Mouse (Mus musculus): ENCODE data around the gene Nmnat3.

The Nmnat3 gene

DNA sequence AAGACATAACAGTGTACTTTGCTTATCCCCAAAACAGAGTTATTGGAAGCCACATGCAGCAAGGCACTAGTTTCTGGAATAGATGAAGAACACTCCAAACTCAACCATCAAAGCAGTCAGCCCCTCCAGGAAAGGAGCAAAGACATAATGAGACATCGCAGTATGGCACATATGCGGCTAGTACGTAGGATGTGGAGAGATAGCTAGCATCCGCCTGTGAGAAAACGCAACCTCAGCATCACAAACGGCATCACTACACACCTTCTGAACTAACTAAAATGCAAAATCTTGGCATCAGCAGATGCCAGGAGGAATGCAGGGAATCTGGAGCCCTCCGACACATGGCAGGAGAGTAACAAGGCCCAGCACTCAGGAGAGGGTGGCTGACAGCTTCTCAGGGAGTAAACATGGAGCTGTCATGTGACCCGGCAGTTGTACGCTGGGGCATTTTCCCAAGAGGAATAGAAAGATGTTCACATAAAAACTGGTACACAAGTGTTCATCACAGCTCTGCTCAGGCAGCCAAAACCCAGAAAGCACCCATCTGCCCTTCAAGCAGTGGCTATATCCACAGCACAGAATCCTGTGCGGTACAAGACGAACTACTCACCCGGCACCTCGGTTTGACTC is 80.2 kb downstream of the Nmnat3 start:
- DNase-seq: no peak

DNA sequence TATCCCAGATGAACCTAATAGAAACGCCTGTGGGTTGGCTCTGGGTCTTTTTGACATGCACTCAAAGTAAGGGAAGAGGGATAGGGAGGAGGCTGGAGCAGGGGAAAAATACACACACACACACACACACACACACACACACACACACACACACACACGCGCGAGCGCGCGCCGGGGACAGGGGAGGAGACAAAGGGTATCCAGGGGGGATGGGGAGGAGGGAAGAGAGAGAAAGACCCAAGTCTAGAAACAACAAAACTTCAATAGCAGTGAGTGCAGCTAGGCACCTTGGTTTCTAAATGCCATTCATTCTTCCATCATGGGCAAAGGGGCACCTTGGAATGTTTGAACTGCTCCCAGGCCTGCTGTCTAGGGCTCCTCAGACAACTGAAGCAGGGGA is 82.5 kb downstream of the Nmnat3 start:
- no peak for DNase-seq

DNA sequence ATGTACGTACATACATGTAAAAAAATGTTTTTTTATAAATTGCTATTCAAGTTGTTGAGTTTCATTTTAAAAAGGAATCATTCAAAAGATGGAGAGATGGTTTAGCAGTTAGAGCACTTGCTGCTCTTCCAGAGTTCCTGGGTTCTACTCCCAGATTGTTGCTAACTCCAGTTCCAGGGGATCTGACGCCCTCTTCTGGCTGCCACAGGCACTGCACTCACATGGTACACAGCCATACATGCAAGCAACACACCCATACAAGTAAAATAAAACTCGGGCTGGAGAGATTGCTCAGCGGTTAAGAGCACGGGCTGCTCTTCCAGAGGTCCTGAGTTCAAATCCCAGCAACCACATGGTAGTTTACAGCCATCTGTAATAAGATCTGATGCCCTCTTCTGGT is 86.1 kb downstream of the Nmnat3 start:
- no peak for DNase-seq

DNA sequence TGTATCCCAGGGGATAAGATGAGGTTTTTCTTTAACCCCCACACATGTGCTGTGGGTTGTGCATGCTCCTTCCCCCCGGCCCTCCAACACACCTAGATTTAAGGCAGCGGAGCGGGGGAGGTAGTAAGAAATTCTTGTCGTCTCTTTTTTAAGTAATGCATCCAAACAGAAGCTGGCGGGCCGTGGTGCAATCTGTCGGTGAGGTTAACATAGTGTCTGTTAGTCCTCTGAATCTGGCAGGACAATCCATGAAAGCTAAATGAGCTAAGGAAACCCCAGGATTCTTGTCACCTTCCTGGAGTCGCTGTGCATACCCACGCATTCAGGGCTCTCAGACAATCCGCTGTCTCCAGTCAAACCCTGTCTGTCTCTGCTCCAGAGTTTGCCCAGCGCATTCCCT is 87.7 kb downstream of the Nmnat3 start:
- no peak for DNase-seq

DNA sequence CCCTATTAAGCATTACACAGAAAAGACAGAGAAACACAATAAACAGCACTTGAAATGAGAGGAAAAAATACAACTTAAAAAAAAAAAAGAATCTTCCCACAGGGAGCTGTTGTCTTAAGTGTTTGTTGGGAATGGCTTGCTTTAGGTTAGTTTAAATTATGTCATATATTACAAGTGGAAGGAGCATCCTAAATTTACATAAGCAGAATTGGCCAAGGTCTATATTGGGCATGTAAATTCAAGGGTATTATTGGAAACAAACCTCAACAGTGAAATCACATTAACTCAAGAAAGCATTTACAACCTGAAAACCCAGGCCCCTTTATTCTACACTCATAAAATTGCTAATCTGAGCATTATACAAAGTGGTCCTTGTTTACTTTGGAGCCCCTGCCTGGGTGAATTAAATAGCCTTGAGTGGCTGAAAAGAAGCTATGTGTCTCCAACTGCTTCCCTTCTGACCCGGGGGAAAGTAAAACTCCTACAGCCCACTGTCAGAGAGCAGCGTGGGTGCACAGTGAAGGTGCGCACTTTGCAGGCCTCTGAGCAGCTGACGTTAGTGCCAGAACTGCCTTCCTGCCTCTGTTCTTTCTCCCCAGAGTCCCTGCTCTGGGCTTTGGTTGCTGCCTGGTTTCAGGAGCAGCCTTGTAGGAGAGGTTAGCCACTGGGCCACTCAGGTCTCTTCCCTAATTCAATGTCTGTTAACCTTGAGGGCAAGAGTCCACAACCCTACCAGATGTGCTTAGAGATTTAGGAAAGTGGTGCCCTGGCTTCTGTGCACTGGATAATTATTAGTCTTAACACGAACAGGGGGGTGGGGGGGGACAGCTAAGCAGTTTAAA is 88.3 kb downstream of the Nmnat3 start:
- DNase-seq: no peak

DNA sequence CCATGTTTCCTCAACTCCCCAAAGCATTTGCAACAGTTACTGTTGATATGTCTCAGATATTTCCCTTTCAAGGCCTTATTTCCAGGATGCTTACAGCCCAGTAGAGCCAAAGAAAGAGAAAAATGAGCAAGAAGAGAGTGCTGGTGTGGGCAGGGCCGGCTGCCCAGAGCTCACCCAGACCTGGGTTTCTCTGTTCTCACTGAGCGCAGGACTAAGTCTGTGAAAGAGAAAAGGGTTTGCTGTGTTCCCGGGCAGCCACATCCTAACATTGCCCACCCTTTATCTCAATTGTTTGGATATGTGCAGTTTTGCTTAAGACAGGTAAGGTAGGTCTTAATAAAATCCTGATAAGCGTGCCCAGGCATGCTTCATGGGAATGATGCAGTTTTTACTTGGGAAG is 92.5 kb downstream of the Nmnat3 start:
- DNase-seq: no peak

DNA sequence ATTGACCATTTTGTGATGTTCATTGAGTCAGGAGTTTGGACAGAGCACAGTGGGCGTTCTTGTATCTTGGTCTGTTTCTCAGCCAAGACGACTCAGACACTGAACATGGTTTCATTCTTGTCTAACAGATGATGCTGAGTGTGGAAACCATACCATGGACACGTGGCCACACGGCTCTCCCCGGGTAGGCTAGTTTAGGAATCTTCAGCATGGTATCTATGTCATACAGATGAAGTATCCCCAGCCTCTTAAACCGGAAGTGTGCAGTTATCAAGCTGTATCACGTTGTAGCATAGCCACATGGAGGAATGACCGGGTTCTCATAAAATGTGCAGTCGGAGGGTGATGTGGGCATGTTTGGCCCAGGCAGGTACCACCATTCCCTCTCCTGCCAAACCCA is 93.4 kb downstream of the Nmnat3 start:
- DNase-seq: no peak

DNA sequence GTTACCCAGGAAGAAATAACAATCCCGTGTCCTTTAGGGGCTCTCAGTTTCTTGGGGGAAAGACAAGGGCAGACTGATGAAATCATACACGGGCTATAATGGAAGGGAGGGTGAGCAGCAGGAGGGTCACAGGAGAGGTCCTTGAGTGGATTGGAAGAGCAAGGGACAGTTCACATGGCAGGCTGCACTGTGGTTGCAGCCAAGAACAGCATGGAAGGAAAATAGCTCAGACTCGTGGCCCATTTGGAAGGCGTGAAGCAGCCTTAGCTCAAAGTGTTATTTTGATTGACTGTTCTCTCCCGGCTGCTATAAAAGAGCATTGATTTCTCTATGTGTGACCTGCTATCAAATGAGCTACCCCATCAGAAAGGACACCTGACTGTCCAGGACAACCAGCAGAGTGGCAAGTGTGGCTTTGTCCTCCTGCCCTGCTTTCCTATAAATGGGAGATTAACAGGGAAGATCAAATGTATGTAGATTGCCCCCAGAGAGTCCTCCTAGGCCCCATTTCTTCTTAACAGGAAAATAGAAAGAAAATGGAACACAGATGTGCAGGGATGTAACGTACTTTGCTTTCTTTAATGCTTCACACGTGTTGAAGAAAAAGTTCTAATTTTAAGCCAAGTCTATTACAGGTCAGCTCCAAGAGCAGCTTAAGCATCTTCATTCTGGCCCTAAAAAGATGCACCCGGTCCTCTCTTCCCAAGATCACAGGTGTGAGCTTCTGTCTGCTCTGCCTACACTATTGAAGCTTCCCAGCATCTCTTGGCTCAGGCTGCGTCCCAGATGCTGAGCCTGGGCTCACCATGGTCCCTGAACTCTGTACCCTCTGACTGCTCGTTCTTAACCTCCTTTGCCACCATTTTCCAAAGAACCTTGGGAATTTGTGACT is 100.8 kb downstream of the Nmnat3 start:
- peak; percentile 14 to 17 for DNase-seq

DNA sequence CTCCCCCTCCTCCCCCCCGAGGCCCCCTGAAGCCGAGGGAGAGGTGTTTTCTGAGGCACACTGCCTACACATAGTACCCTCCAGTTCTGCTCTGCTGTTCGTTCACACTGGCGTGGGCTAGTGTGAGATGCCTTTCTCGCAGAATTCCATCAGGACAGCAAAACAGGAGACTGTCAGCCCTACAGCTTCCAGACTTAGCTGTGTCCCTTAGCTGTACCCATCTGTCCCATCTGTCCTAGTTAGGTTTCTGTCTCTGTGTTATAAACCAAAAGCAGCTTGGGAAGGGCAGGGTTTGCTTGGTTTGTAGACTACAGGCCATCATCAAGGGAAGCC is 101.4 kb downstream of the Nmnat3 start:
- no peak for DNase-seq

DNA sequence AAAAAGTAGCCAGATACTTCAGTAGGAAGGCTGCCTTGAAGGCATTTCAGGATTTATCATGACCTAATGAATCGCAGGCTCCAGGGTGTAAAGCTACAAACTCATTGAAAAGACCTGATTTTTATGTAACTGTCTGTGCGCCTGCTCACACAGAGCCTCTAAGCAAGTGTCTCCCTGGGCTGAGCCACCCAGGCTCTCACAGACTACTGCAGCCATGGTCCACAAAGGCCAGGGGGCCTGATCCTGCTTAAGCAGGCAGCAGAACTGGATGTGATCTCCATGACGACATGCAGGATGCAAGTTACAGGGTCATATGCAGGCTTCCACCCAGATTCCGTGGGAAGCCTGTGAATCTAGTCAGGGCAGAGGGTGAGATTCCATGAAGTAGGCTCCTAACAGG is 106.3 kb downstream of the Nmnat3 start:
- DNase-seq: no peak

DNA sequence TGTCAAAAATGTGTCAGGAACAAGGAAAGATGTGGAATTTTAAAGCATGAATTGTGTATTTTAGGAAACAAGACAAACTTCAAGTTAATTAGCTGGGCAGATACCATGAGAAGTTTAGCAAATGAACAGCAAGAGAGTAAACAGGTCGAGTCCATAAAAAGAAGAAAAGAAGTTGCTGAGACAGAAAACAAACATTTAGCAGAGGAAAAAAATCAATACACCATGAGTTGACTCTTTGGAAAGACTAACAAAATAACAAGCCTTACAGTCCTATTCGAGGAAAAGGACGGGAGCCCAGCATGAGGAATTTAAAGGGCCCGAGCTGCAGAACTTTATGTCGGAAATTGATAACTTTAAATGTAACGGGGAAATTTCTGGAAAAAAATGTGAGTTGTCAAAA is 110.0 kb downstream of the Nmnat3 start:
- DNase-seq: no peak

DNA sequence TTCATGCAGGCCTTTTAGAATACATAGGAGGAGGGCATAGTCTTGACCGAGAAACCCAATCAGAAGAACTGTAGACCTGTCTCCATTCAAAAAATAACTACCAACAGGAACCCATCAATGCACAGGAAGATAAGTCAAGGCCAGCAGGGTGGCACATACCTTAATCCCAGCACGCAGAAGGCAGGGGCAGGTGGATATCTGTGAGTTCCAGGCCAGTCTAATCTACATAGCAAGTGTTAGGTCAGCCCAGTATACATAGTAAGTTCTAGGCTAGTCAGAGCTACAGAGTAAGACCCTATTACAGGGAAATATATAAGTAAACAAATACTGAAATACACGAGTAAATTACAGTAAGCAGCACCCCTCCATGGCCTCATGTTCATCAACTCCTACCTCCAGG is 110.6 kb downstream of the Nmnat3 start:
- no peak for DNase-seq

DNA sequence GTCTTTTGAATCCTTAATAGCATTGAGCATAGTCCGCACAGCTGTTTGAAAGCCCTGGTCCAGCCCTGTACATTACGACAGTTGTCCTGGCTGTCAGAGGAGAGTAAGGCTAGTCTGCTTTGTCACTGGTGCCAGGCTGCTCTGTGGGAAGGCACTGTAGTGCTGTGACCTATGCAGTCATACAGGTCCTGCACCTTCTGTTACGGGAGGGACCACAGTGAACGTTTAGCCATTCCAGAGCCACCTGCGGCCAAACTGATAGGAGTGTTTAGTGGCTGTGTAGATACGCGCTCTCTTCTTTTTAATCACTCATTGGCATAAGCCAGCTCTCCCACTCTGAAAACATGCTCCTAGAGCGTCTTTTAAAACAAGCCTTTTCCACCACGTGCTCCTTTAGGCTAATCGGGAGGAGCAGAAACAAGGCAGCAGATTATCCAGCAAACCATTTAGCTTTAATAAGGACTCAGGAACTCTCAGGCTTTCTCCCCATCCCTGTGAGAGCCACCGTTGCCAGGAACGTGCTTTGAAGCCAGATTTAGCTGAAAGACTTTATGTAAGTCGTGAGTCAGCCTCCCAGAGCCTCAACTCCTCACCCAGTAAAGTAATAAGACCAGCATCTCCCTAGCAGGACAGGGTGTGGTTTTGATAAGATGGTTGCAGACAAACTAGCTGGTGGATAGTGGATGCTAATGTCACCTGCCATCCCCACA is 113.1 kb downstream of the Nmnat3 start:
- peak; percentile 38 to 55 for DNase-seq

DNA sequence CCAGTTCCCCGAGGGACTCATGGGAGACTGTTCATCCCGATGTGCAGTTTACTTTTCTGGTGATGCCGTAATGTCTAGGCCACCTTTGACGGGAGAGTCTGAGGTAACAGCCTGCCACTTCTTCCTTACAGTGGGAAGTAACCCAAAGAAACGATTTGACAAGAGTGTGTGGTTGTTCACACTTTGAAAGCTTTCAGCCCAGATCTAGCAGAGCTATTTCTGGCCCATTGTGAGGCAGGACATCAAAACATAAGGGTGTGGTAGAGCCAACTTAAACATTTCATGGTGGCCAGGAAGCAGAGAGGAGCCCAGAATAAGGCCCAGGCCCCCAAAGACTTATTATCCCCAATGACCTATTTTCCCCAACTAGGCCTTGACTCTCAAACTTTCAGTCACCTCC is 114.4 kb downstream of the Nmnat3 start:
- DNase-seq: no peak

DNA sequence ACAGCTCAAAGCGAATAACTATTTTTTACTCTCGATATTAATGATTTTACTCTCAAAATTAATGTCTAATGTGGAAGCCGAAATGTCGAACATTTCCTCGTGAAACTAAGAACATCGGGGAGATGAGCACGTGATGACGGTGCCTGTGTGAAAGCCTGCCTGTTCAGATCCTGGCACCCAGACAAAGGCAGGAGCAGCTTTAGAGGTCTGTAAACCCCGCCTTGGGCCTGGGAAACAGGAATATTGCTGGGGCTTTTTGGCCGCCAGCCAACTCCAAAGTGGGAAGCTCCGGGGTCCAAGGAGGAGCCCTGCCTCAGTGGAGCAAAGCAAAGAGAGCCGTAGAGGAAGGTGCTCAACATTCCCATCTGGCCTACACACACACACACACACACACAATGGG is 120.5 kb downstream of the Nmnat3 start:
- no peak for DNase-seq

DNA sequence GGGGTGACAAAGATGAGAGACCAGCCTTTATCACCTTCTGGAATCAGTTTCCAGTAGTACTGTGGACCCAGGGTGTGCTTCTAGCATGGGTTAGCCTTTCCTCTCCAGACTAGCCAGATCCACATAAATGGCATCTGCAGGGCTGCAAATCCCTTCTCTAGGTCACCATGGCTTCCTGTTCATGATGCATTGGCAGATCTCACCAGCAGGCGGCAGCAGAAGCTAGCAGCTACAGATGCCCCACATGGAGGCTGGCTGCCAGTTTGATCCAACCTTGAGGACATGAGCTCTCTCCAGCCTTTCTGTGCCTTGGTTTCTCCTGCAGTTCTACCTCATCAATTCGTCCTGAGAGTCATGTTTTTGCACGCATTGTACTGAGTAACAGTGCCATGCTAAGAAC is 121.9 kb downstream of the Nmnat3 start:
- DNase-seq: peak; percentile 45 to 73

DNA sequence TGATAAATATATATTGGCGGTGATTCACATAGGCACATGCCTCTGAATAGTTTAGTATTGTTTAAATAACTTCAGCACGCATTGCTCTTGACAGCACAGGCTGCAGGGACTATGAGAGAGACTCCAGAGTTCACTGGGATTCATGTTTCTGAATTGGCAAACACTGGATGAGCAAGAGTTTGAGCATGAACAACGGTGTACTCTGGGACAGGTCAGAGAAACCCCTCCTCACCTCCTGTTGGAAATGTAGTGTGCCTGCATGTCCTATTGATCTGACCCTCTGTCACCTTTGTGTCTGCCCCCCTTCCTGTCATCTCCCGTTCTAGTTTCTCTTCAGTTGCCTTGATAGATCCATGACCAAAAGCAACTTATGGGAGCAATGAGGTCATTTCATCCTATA is 128.2 kb downstream of the Nmnat3 start:
- DNase-seq: no peak

DNA sequence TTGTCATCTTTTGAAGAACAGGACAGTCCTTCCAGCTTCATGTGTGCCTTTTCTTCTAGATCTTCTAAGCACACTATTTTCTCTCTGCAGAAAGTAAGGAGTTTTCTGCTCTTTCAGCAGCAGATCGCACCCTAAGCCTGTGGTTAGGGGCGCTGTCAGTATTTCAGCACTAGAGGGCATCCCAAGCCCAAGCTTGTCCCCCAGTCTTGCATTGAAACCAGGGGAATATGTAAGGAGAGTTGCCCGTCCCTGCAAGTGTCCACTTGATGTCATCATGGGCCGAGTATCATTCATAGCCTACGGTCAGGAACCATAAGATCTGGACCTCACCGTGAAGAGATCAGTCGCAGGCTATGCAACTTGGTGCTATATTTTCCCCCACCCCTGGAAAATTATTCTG is 130.7 kb downstream of the Nmnat3 start:
- no peak for DNase-seq

DNA sequence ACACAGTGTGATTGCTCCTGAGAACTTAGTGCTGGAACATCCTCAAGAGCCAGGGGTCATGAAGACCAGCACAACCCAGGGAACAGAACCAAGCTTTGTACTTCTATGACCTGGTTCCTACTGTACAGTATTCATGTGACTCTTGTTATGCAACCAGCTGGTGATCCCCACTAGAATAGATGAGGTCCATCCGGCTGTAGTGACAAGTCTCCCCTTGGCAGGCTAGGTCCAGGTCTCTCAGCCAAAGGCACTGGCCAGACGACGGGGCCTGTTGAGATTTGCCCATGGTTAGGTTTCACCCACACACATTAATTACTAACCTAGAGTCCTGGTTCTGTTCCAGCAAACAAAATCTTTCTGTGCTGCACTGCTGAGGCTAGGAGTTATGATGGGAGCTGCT is 131.1 kb downstream of the Nmnat3 start:
- no peak for DNase-seq

DNA sequence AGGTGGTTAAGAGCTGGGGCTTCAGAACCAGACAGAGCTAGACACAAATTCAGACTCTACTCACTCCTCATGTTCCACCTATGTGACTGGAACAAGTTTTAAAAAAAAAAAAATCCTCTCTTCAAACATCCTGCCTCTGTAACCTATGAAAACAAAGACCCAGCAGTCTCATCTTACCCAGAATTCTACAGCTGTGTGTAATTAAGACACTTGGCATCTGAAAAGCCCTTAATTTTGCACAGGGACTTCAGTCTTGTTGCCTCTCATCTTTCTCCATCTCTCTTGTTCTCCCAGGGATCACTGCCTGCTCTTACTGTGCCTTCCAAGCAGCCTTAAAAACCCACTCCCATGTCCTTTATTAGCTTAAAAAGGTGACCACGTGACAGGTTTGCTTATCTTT is 133.4 kb downstream of the Nmnat3 start:
- DNase-seq: no peak

DNA sequence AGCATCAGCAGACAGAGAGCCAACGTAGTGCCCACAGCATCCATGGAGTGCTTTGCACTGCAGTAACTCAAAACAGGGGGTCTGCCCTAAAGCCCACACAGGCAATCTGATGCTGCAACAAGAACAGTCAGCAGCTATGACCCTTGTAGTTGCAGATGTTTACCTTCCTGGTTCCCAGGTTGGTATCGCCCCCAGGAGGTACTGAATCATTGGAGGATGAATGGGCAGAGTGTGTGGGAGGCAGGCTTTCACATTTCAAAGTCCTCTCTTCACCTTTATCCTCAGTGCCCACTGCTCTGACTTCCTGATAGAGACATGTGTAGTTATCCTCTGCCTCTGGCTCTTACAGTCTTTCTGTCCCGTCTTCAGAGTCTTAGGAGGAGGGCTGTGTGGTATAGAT is 134.7 kb downstream of the Nmnat3 start:
- no peak for DNase-seq

DNA sequence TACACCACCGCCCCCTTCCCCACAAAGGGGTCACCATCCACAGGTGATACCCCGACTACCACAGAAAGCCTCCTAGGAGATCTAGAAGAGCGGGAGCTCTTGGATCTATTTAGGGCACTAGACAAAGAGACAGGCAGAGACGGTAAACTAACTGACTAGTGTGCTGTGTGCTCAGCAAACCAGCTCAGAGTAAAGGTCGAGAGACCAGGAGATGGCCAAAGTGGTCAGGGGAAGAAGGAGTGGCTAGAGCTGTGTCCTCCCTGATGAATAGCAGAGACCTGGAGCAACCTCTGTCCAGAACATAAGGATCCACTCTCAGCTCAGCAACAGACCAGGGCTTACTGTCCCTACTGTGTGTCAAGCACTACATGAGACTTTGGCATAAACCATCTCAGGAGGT is 135.4 kb downstream of the Nmnat3 start, which contains the start of gene Rbp1:
Gene Rbp1 (plus strand): TSS at position 306 of the 400 bp plus-strand sequence.
- no peak for DNase-seq

DNA sequence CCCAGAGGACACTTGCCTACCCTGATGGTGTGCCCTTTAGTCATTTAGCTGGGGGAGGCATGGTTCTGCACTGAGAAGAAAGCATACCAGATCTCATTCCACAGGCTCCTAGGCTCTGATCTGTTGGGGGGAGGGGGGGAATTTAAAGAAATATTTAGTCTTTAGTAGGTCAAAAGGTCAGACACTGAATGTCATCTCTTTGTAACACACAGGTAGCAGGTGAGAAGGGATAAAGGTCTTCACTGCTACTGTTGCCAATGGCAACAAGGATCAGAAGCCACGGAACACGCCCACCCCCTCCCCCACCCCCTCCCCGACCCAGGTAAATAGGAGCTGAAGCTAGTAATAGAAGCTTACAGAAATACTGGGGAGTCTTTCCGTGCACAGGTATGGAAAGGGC is 136.5 kb downstream of the Nmnat3 start:
- DNase-seq: no peak

Data from cerebellum, postnatal 25 days (tissue).